Mouse (Mus musculus) CH12F3 (cell line): ENCODE results near the gene Gm49366.
"Not testable (repeated sequence)": the region's sequence is repeated elsewhere in the genome, so short reads cannot be mapped to it uniquely, and the experiment has no call there.

ENCODE experiments used
- in situ Hi-C: fragments of 300-500 bp; cut with MboI; formaldehyde crosslinking; loops from 2 replicates; pipeline ENCODE4 v1.14.3; 2020; ENCODE audit warnings: low sequenced_read_pairs

Gene Gm49366

GRCm38 (mm10) chr12:84038691-84039111 is at the start of gene Gm49366:
Gm49366 (plus strand) TSS chr12:84038935.
- in situ Hi-C loops = not testable (repeated sequence)

- in situ Hi-C loops = no loop called here
Observed at GRCm38 (mm10) chr12:83989378-83989777, 49.4 kb upstream of the Gm49366 start.

- in situ Hi-C loops = no loop called here
Observed at GRCm38 (mm10) chr12:83997221-83997620, 41.5 kb upstream of the Gm49366 start.

GRCm38 (mm10) chr12:83998341-83999107 is 40.2 kb upstream of the Gm49366 start:
- in situ Hi-C loops = no loop called here

GRCm38 (mm10) chr12:83999237-83999636 is 39.5 kb upstream of the Gm49366 start:
- in situ Hi-C loops = not testable (repeated sequence)

GRCm38 (mm10) chr12:84000418-84000817 is 38.3 kb upstream of the Gm49366 start:
- in situ Hi-C loops = no loop called here

GRCm38 (mm10) chr12:84003866-84004265 is 34.9 kb upstream of the Gm49366 start:
- in situ Hi-C loops = no loop called here

GRCm38 (mm10) chr12:84008251-84008650 is 30.5 kb upstream of the Gm49366 start:
- in situ Hi-C loops = no loop called here

GRCm38 (mm10) chr12:84008729-84009128 is 30.0 kb upstream of the Gm49366 start:
- in situ Hi-C loops = no loop called here

- in situ Hi-C loops = not testable (repeated sequence)
Observed at GRCm38 (mm10) chr12:84009171-84009965, 29.4 kb upstream of the Gm49366 start, which contains the start of gene Acot1. Acot1 (plus strand) TSS chr12:84009490.

GRCm38 (mm10) chr12:84010201-84010600 is 28.5 kb upstream of the Gm49366 start:
- in situ Hi-C loops = no loop called here

- in situ Hi-C loops = no loop called here
Observed at GRCm38 (mm10) chr12:84011251-84012040, 27.3 kb upstream of the Gm49366 start.

- in situ Hi-C loops = no loop called here
Observed at GRCm38 (mm10) chr12:84013130-84013529, 25.6 kb upstream of the Gm49366 start.

GRCm38 (mm10) chr12:84013701-84014100 is 25.0 kb upstream of the Gm49366 start:
- in situ Hi-C loops = no loop called here

GRCm38 (mm10) chr12:84020528-84020927 is 18.2 kb upstream of the Gm49366 start:
- in situ Hi-C loops = not testable (repeated sequence)

- in situ Hi-C loops = not testable (repeated sequence)
Observed at GRCm38 (mm10) chr12:84022266-84022665, 16.5 kb upstream of the Gm49366 start.

- in situ Hi-C loops = no loop called here
Observed at GRCm38 (mm10) chr12:84023052-84023745, 15.5 kb upstream of the Gm49366 start.

- in situ Hi-C loops = no loop called here
Observed at GRCm38 (mm10) chr12:84025888-84026287, 12.8 kb upstream of the Gm49366 start.

- in situ Hi-C loops = not testable (repeated sequence)
Observed at GRCm38 (mm10) chr12:84028328-84028727, 10.4 kb upstream of the Gm49366 start.

- in situ Hi-C loops = not testable (repeated sequence)
Observed at GRCm38 (mm10) chr12:84029043-84029442, 9.7 kb upstream of the Gm49366 start.
